Mouse (Mus musculus) embryo, embryonic 10.5 days (tissue): Measurements from ENCODE around the gene Loxl3.
A peak's percentile ranks its signal among the peaks of the same experiment; 100 is the strongest.

Experiments used
- DNase-seq: peaks from one replicate; pipeline ENCODE4 v3.0.0-alpha.2; 2015; ENCODE audit warnings: low spot score

The Loxl3 gene

DNA sequence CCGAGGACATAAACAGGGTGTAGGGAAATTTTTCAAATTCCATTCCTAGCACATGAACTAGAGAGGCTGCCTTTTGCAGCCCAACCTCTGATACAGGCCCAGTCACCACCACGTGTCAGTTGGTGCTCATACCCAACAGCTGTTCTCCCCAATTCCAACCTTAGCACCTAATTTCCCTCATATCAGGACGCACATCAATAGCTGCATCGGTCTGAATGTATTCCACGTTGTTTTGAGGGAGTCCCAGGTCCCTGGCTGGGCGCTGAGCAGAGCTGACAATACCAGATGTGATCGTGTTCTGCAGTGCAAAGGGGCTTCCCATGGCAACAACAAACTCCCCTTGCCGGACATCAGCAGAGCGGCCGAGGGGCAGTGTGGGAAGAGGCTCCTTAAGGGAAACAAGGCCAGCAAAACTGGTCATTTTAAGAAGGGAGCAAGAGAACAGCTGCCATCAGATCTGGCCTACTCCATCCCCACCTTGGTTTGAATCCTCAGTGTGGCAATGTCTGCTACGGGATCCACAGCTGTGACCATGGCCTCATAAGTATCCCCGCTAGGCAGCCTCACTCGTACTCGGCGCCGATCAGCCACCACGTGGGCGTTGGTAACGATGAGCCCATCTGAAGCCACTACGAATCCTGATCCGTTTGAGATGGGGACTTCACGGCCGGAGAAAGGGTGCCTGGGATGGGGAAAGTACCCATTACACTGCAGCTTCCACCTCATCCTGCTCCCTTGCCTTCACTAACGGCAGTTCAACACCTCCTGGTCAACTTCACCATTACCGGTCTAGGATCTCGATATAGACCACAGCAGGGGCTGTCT lies 19.4 kb downstream of the Loxl3 start:
- DNase-seq, result peak; percentile 67

DNA sequence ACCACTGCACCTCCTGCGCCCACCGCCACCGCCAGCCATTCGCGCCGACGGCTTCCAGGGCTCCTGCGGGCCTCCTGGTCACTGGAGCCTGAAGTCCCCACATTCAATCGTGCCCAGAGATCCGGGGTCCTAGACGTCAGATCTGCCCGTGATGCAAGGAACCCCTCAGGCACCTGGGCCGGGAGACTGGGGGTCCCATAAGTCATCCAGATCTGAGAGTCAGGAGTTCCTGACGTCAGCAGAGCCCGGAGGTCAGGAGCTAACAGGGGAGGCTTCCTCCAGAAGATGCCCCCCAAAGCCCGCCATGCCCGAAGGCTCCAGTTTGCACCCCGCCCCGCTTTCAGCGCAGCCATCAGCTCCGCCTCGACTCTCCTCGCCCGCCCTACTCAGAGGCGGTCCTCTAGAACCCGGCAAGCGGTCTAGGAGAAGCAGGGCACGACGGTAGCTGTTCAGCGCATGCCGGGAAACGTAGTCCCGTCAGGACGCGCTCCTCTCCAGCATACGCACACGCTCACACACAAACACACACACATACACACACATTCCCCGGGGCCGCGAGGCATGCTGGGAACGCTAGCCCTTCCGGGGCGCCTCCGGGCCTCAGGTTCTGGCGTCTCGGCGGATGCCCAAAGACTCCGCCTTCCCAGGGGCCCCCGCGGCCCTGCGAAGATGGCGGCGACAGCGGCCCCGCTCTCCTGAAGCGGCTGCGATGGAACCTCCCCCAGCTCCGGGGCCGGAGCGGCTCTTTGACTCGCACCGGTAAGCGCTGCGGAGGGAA lies 20.3 kb downstream of the Loxl3 start, which contains the start of gene Aup1:
Gene Aup1 (plus strand): TSS at position 448 of the 778 bp plus-strand sequence.
- DNase-seq, result peak; percentile 99

DNA sequence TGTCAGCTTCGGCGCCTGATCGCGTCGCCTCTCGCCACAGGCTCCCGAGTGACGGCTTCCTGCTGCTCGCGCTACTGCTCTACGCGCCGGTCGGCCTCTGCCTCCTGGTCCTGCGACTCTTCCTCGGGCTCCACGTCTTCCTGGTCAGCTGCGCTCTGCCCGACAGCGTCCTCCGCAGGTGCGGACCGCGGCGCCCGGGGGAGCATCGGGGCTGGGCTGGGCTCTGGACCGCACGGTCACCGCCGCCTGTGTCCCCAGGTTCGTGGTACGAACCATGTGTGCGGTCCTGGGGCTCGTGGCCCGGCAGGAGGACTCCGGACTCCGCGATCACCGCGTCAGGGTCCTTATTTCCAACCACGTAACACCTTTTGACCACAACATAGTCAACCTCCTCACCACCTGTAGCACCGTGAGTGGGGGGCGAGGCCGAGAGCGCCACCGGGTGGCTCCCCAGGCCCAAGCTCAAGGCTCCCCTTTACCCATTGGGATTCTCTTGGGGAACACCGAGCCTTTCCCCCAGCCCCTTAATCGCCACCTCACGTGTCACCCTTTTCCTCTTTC lies 21.0 kb downstream of the Loxl3 start, which contains the start of gene Htra2:
Gene Htra2 (minus strand): TSS at position 403 of the 561 bp plus-strand sequence.
- DNase-seq, result peak; percentile 43

GRCm38 (mm10) chr6:83057790-83058189 lies 23.8 kb downstream of the Loxl3 start, which contains the start of gene Dqx1:
Gene Dqx1 (plus strand): TSS chr6:83057844.
- DNase-seq, result no peak

DNA sequence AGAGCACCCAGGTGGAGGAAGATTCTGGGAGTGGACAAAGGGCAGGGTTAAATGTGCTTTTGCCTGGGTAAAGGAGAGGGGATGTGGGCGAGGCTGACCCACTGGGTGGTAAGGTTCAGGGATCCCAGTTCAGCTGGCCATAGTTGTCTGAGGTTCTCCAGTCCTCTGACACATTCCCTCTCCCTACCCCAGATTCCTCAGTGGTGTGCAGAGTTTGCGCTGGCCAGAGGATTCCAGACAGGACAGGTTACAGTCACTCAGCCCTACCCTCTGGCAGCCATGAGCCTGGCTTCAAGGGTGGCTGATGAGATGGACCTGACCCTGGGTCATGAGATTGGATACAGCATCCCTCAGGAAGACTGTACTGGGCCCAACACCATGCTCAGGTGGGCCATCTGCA lies 24.8 kb downstream of the Loxl3 start:
- DNase-seq, result no peak

GRCm38 (mm10) chr6:83065995-83066394 lies 32.0 kb downstream of the Loxl3 start:
- DNase-seq, result no peak

DNA sequence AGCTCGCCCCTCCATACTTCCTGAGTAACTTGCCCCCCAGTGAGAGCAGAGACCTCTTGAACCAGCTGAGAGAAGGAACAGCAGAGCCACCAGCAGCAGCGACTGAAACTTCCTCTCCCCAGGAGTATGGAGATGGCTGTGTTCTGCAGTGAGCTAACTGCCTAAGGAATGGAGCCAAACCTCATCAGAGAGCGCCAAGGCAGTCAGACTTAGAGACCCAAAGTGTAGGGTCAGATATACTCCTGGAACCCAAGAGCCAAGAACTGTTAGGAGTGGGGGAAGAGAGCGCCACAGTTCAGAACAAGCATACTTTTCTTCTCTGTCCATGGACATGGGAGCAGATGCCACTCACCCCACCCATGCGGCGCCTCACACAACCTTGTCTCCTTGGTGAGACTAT lies 32.5 kb downstream of the Loxl3 start:
- no peak for DNase-seq

DNA sequence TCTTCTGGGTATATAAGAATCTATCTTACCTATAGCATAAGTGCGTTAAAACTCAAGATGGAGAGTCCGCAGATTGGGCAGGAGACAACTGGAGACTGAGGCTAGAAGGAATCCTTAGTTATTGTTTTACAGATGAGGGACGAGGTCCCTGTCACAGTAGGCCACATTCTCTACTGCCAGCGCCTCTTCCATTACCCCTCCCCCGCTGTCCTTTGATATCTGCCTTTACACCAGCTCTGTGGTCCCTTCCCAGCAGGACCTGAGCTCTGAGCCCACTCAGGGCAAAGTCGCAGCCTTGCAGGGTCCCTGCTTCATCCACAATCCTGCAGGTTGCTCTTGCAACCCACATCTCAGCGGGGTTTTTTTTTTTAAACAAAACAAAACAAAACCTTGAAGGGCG lies 34.2 kb downstream of the Loxl3 start:
- DNase-seq, result no peak

DNA sequence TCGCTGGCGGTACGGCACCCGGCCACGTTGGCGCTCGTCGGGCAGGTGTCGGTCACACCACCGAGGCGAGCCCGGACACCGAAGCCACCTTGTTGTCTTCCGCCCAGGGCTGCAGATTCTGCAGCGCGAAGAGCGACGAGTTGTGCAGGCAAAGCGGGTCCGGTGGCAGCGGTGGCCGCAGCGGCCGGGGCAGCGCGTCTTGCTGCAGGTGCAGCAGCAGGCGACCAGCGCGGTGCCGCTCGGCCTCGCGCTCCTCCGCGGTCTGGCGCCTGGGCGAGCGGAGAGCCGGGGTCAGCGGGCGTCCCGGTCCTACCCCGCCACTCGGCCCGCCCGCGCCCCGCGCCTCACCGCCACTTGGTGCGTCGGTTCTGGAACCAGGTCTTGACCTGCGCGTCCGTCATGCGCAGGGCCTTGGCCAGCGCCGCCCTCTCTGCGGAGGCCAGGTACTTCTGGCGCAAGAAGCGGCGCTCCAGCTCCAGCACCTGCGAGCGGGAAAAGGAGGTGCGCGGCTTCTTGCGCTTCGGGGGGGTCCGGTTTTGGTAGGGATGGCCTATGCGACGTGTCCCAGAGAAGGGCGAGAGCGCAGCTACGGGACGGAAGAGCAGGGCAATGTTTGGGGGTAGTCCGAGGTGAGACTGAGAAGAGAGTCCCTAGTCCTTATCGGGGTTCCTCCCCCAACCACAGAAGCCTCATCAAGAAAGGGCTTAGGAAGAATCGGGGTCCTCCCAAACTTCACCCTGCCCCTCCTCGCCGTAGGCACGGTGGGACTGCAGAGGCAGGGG lies 34.9 kb downstream of the Loxl3 start:
- DNase-seq, result no peak

DNA sequence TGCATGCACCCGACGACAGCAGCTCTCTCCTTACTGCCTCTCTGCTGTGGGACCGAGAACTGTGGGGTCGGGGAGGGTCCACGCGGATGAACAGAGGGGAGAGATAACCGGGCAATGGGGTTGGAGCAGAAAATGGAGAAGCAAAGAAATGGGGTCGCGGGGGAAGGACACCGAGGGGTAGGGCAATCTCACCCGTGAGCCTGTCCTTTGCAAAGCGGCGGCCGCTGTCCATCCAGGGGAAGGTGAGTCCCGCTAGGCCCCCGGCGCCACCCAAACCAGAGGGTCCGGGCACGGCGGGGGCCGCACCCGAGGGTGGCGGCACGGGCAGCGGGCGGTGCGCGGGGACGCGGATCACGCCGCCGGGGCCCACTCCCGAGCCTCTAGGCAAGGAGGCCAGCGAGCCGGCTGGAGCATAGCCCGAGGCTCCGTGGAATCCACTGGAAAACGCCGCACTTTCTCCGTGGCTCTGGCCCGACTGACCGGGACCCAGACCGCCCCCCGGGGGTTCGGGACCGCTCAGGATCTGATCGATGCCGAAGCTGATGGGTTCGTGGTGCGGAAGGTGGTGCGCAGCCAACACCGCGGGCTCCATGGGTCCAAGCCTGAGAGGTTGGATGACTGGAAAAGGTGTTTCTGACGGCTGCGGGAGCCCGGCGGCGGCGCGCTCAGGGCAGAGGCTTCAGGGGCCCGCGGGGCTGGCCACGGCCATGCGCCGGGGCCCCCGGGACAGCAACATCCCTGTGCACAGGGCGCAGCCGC lies 35.7 kb downstream of the Loxl3 start:
- peak; percentile 32 for DNase-seq

DNA sequence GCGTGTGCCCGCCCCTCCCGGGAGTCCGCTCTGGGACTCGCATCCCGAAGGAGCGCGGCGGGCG lies 36.1 kb downstream of the Loxl3 start, which contains the start of gene Tlx2:
Gene Tlx2 (minus strand): TSS at position 47 of the 64 bp plus-strand sequence.
- DNase-seq, result no peak

DNA sequence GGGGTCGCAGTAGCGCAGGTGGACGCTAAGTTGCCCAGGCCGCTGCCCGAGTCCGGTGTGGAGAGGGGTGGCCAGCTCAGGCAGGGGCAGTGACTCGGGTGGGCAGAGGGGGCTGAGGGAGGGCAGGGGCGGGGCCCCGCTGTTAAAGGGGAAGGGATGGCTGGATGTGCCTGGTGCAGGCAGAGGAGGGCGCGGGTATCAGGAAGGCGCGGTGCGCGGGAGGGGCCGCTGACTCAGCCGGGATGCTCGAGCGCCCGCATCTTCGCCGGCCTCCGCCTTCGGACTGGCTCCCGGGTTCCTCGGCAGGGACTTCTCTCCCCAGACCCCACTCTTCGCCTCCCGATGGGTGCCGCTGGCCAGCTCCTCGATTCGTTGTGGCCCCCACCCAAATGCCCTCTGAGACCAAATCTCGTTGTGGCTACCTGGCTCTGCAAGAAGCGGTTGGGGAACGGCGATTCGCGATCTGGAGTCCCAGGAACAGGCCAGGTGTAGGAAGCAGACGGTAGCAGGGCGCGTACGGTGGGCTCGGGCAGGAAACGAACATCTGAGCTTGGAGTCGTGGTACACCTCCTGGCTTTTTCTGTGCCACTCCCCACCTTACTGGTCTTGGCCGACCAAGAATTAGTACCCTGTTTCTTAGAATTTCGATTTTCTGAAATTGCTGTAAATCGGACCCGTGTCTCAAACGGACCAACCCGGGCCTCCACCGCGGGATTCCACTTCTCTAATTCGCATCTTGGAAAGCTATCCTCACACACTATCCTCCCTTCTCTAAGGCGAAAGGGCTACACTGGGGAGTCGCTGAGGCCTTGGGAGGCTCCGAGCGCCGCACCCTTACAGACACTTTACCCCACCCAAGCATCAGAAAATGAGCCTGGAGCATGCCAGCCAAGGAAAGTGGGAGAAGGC lies 36.6 kb downstream of the Loxl3 start:
- peak; percentile 55 for DNase-seq

DNA sequence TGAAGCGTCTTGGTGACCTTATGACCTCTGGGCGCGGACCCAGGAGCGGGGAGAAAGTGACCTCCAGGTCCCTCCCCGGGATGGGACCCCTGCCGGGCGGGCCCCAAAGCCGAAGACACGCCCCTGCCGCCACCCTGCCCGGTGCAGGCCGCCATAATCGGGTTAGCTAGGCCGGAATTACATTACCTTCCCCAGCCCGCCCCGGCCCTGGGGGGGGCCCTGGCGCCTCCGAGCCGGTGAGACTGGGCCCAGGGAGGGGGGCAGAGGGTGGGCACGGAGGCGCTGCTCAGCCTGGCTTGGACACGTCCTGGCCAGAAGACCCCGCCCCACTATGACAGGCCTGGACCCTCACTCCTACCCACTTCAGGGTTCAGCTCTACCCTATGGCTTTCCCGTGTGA lies 37.2 kb downstream of the Loxl3 start:
- DNase-seq, result no peak

DNA sequence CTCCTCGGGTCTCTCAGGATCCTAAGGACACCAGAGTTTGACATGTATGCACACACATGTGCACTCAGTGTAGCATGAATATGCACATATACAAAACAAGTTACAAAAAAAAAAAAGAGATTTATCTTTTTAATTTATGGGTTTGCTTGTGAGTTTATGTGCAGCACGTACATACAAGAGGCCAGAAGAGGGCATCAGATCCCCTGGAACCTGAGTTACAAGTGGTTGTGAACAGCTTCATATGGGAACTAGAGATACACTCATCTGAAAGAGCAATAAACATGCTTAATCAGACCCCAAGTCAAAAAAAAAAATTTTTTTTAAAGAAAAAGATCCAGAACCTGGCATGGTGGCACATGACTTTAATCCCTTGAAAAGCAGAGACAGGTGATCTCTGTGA lies 41.0 kb downstream of the Loxl3 start:
- no peak for DNase-seq

GRCm38 (mm10) chr6:83077630-83078323 lies 43.8 kb downstream of the Loxl3 start, which contains the start of gene Pcgf1:
Gene Pcgf1 (plus strand): TSS chr6:83077869.
- DNase-seq, result peak; percentile 72

GRCm38 (mm10) chr6:83078324-83078858 lies 44.4 kb downstream of the Loxl3 start:
- DNase-seq, result peak; percentile 99

GRCm38 (mm10) chr6:83080210-83080609 lies 46.2 kb downstream of the Loxl3 start:
- DNase-seq, result no peak

DNA sequence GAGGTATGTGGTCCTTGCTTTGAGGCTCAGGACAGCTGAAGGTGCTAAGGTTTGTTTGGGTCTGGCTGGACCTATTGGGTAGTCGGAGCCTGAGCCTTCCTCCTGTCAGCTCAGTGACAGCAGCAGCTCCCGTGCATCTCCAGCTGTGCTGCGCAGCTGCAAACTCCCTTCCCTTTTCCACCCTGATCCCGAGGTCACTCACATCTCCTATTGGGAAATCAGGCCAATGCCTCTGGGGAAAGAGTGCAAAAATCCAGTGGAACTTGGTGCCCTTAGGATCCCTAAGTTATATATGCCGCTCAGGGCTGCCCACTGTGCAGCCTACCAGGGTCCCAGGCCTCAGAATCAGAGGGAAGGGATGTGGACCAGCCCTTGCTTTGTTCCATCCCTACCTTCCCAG lies 49.5 kb downstream of the Loxl3 start:
- DNase-seq, result no peak

DNA sequence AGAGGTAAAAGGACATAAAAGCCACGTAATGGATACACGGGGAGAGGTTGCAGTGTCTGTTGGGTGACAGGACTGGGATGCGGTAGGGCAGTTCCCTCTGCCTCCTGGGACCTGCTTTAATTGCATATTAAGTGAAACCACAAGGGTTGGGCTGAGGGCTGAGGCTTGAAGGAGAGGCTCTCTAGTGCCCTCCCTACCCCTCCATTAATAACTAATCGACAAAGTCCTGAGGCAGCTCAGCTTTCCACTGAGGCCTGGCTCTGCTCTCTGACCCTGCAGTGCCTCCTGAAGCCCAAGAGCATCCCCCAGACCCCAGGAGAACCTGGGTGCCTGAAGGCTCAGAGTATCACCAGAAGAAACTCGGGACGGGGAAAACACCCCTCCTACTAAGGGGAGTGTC lies 50.5 kb downstream of the Loxl3 start:
- no peak for DNase-seq
